Mouse (Mus musculus): ENCODE results near the gene Auts2. TPM values are rescaled to one million over a fixed set of nuclear protein-coding genes. Genes with fewer than 3 reads are reported as not detected.

Auts2 gene
- total and polyA plus RNA-seq, 2 experiments from 2014 or later = 6.8 to 12.1 TPM

- Histone ChIP-seq H3K36me3 (replicated peaks; ENCODE audit: control insufficient read depth, insufficient read depth, low read length) (no peaks in the 10 kb centered on the region), H3K4me2 (ENCODE audit: low read depth, low read length) (no peak overlapping the region), H3K9me3 (replicated peaks; ENCODE audit: control insufficient read depth, low read length) (no peaks in the 10 kb centered on the region), H3K27ac (ENCODE audit: low read depth) (no peak overlapping the region), H3K27me3 (ENCODE audit: control insufficient read depth, insufficient read depth, low read length) (no peaks in the 10 kb centered on the region), H3K4me3 (ENCODE audit: low read depth, low read length) (no peak overlapping the region), H3K9ac (replicated peaks; ENCODE audit: low read depth, low read length) (no peak overlapping the region), H3K4me1 (ENCODE audit: control insufficient read depth, insufficient read depth) (no peaks in the 10 kb centered on the region)
- DNase-seq (ENCODE audit: low spot score) (no peak), ATAC-seq (ENCODE audit: insufficient read depth, low read depth) (no peak)
- TF ChIP-seq EP300 (IDR thresholded peaks at IDR 0.05; ENCODE audit: low read depth) = no peak
- no peak for TF ChIP-seq CTCF (IDR thresholded peaks at IDR 0.05; ENCODE audit: low read depth)
These were observed 333.4 kb downstream of the Auts2 start for GRCm38 (mm10) chr5:132209694-132210093.

GRCm38 (mm10) chr5:132206220-132206619, 336.9 kb downstream of the Auts2 start:
- WGBS = 97% methylated on average over 1 of the region's 1 CpGs
- no peak overlapping the region for H3K27ac ChIP-seq (ENCODE audit: low read depth)
- ATAC-seq (ENCODE audit: insufficient read depth, low read depth) (no peak), DNase-seq (ENCODE audit: low spot score) (no peak)
- H3K9me3 ChIP-seq (replicated peaks; ENCODE audit: control insufficient read depth, low read length) = no peaks in the 10 kb centered on the region
- no peak overlapping the region for H3K9ac ChIP-seq (replicated peaks; ENCODE audit: low read depth, low read length)
- H3K4me3 ChIP-seq (ENCODE audit: low read depth, low read length) = no peak overlapping the region
- H3K36me3 ChIP-seq (replicated peaks; ENCODE audit: control insufficient read depth, insufficient read depth, low read length) = no peaks in the 10 kb centered on the region
- H3K4me1 ChIP-seq (ENCODE audit: control insufficient read depth, insufficient read depth) = no peaks in the 10 kb centered on the region; the same call in 1 of the 2 replicates
- TF ChIP-seq CTCF (IDR thresholded peaks at IDR 0.05; ENCODE audit: low read depth) (no peak), EP300 (IDR thresholded peaks at IDR 0.05; ENCODE audit: low read depth) (no peak)
- no peaks in the 10 kb centered on the region for H3K27me3 ChIP-seq (ENCODE audit: control insufficient read depth, insufficient read depth, low read length)
- no peak overlapping the region for H3K4me2 ChIP-seq (ENCODE audit: low read depth, low read length)

- peaks cover 7% of the 10 kb centered on the region; the same call in 1 of the 2 replicates for H3K4me1 ChIP-seq (ENCODE audit: control insufficient read depth, insufficient read depth)
- no peak overlapping the region for H3K9ac ChIP-seq (replicated peaks; ENCODE audit: low read depth, low read length)
- DNase-seq (ENCODE audit: low spot score) (no peak), ATAC-seq (ENCODE audit: insufficient read depth, low read depth) (no peak)
- no peak overlapping the region for H3K4me2 ChIP-seq (ENCODE audit: low read depth, low read length)
- WGBS = 81% methylated on average over 11 of the region's 11 CpGs
- no peaks in the 10 kb centered on the region for H3K36me3 ChIP-seq (replicated peaks; ENCODE audit: control insufficient read depth, insufficient read depth, low read length)
- no peak overlapping the region for H3K4me3 ChIP-seq (ENCODE audit: low read depth, low read length)
- TF ChIP-seq CTCF (IDR thresholded peaks at IDR 0.05; ENCODE audit: low read depth) = no peak
- no peak for TF ChIP-seq EP300 (IDR thresholded peaks at IDR 0.05; ENCODE audit: low read depth)
- no peak overlapping the region for H3K27ac ChIP-seq (ENCODE audit: low read depth)
- no peaks in the 10 kb centered on the region for H3K9me3 ChIP-seq (replicated peaks; ENCODE audit: control insufficient read depth, low read length)
- H3K27me3 ChIP-seq (ENCODE audit: control insufficient read depth, insufficient read depth, low read length) = no peaks in the 10 kb centered on the region
These were observed 339.3 kb downstream of the Auts2 start for GRCm38 (mm10) chr5:132203846-132204245.

DNA sequence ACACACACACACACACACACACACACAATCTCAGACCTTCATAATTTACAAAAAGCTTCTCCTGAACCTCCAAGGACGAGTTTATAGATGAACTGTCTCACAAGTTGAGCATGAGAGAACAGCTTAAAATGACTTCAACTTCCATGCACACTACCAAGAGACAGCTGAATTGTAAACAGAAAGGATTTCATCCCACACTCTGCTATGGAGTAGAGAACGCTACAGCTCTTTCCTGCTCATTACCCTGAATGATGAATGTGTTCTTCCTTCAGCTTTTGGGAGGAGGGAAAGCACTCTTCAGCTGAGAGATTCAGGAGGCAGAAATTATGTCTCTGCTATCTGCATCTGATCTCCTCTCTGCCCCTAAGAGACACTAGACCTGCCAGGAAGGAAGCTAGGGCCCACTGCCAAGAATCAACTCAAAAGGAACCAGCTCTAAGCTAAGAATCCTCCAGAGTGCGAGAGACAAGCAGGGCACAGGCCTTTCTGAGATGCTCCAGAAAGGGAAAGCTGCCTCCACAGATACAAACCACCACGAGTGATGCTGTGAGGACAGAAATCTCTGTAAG, 342.0 kb downstream of the Auts2 start:
- ATAC-seq (ENCODE audit: insufficient read depth, low read depth) (no peak), DNase-seq (ENCODE audit: low spot score) (no peak)
- 51% methylated on average over 4 of the region's 4 CpGs for WGBS

DNA sequence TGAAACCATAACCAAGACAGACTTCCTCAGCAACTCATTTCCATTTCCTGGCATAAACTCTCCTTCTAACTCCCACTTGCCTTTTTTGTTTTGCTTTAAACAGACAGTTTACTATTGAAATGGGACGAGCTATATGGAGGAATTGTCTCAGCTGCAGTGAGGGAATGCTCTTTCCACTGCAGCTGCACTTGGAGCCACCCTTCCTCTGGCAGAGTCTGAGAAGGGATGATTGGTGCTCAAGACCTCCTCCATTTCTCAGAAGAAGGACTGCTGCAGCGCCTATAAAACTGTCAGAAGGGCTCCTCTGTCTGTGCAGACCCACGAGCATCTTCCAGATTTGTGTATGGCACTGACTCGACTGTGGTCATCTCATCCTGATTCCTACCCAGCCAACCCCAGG, 342.5 kb downstream of the Auts2 start:
- Histone ChIP-seq H3K27ac (ENCODE audit: low read depth) (no peak overlapping the region), H3K4me1 (ENCODE audit: control insufficient read depth, insufficient read depth) (peaks cover 7% of the 10 kb centered on the region; the same call in 1 of the 2 replicates), H3K9me3 (replicated peaks; ENCODE audit: control insufficient read depth, low read length) (no peaks in the 10 kb centered on the region), H3K27me3 (ENCODE audit: control insufficient read depth, insufficient read depth, low read length) (no peaks in the 10 kb centered on the region), H3K4me2 (ENCODE audit: low read depth, low read length) (no peak overlapping the region), H3K4me3 (ENCODE audit: low read depth, low read length) (no peak overlapping the region), H3K9ac (replicated peaks; ENCODE audit: low read depth, low read length) (no peak overlapping the region), H3K36me3 (replicated peaks; ENCODE audit: control insufficient read depth, insufficient read depth, low read length) (no peaks in the 10 kb centered on the region)
- ATAC-seq (ENCODE audit: insufficient read depth, low read depth) (no peak), DNase-seq (ENCODE audit: low spot score) (no peak)
- TF ChIP-seq EP300 (IDR thresholded peaks at IDR 0.05; ENCODE audit: low read depth) = no peak
- no peak for TF ChIP-seq CTCF (IDR thresholded peaks at IDR 0.05; ENCODE audit: low read depth)
- WGBS = 61% methylated on average over 4 of the region's 4 CpGs

More for the DNA sequence above, 342.0 kb downstream of the Auts2 start:
- TF ChIP-seq EP300 (IDR thresholded peaks at IDR 0.05; ENCODE audit: low read depth) = no peak
- TF ChIP-seq CTCF (IDR thresholded peaks at IDR 0.05; ENCODE audit: low read depth) = no peak
- Histone ChIP-seq H3K27me3 (ENCODE audit: control insufficient read depth, insufficient read depth, low read length) (no peaks in the 10 kb centered on the region), H3K4me3 (ENCODE audit: low read depth, low read length) (no peak overlapping the region), H3K36me3 (replicated peaks; ENCODE audit: control insufficient read depth, insufficient read depth, low read length) (no peaks in the 10 kb centered on the region), H3K27ac (ENCODE audit: low read depth) (no peak overlapping the region), H3K4me2 (ENCODE audit: low read depth, low read length) (no peak overlapping the region), H3K4me1 (ENCODE audit: control insufficient read depth, insufficient read depth) (peaks cover 7% of the 10 kb centered on the region; the same call in 1 of the 2 replicates), H3K9me3 (replicated peaks; ENCODE audit: control insufficient read depth, low read length) (no peaks in the 10 kb centered on the region), H3K9ac (replicated peaks; ENCODE audit: low read depth, low read length) (no peak overlapping the region)

DNA sequence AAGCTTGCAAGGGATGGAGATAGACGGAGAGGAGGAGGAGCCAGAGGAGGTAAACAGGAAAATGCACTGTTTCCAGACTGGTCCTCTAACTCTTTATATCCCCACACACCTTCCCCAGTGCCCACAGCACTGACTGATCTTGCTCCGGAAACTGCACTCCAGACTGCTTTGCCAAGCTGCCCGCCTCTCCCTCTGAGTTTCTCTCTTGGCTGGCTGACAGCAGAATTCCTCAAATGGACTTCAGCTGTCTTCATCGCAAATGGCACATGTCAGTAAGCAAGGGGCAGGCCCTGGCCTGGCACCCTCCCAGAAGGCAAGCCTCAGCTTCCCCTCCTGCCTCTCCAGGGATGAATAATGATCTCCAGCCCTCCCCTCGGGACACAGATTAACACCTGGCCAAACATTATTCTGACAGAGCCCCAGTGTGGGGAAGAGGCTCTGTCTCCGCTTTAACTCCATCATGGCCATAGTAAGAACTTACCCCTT, 348.1 kb downstream of the Auts2 start:
- H3K27me3 ChIP-seq (ENCODE audit: control insufficient read depth, insufficient read depth, low read length) = no peaks in the 10 kb centered on the region
- H3K9ac ChIP-seq (replicated peaks; ENCODE audit: low read depth, low read length) = no peak overlapping the region
- H3K4me1 ChIP-seq (ENCODE audit: control insufficient read depth, insufficient read depth) = peaks cover 32% of the 10 kb centered on the region
- H3K9me3 ChIP-seq (replicated peaks; ENCODE audit: control insufficient read depth, low read length) = no peaks in the 10 kb centered on the region
- peak; percentile 70 for DNase-seq (ENCODE audit: low spot score)
- H3K27ac ChIP-seq (ENCODE audit: low read depth) = no peak overlapping the region
- peak overlapping the region; percentile 29 for H3K4me2 ChIP-seq (ENCODE audit: low read depth, low read length)
- H3K4me3 ChIP-seq (ENCODE audit: low read depth, low read length) = no peak overlapping the region
- TF ChIP-seq EP300 (IDR thresholded peaks at IDR 0.05; ENCODE audit: low read depth) (no peak), CTCF (IDR thresholded peaks at IDR 0.05; ENCODE audit: low read depth) (no peak)
- peak; percentile 63 for ATAC-seq (ENCODE audit: insufficient read depth, low read depth)
- H3K36me3 ChIP-seq (replicated peaks; ENCODE audit: control insufficient read depth, insufficient read depth, low read length) = no peaks in the 10 kb centered on the region
- 11% methylated on average over 6 of the region's 6 CpGs for WGBS
